Mouse (Mus musculus) embryonic fibroblast, embryonic 13.5 days (primary cell): ENCODE data around the gene Pde7b. TPM values are rescaled to one million over a fixed set of nuclear protein-coding genes. Genes with fewer than 3 reads are reported as not detected.

Source experiments
- H3K27ac ChIP-seq: 2 replicates; pipeline ENCODE4 v1.5.1; 2012; ENCODE audit warnings: low read length, control low read depth, inconsistent platforms; ENCODE audit not compliant: insufficient read depth
- H3K4me1 ChIP-seq: 2 replicates; pipeline ENCODE4 v1.6.1; 2011; ENCODE audit warnings: low read length; ENCODE audit not compliant: control insufficient read depth, insufficient read depth
- H3K4me3 ChIP-seq: 2 replicates; pipeline ENCODE4 v1.5.1; 2011; ENCODE audit warnings: mild to moderate bottlenecking, control low read depth, low read length; ENCODE audit not compliant: insufficient read depth
- CTCF ChIP-seq: IDR thresholded peaks from 2 replicates; pipeline ENCODE4 v1.5.1; 2011; ENCODE audit warnings: mild to moderate bottlenecking, control low read depth, low read length, moderate library complexity, borderline replicate concordance; ENCODE audit not compliant: insufficient read depth
- POLR2A ChIP-seq: IDR thresholded peaks from 2 replicates; pipeline ENCODE4 v1.6.1; 2011; ENCODE audit warnings: low read depth, mild to moderate bottlenecking, control low read depth, low read length, moderate library complexity
- polyA plus RNA-seq: library from polyadenylated mRNA; stranded (reverse); fragments of >200 nt; gene quantifications from 2 replicates; pipeline ENCODE4 v1.2.4, GENCODE M21; 2011; ENCODE audit warnings: low read depth; ENCODE audit not compliant: missing spikeins, insufficient read length

Gene Pde7b
- polyA plus RNA-seq, 1 experiment = 9.0 TPM

- H3K4me3 ChIP-seq = no peak overlapping the region
- H3K27ac ChIP-seq = no peak overlapping the region
- TF ChIP-seq CTCF = no peak
- TF ChIP-seq POLR2A = no peak
Observed at GRCm38 (mm10) chr10:20418202-20418855, 306.5 kb downstream of the Pde7b start.

GRCm38 (mm10) chr10:20409181-20409580, 315.7 kb downstream of the Pde7b start:
- Histone ChIP-seq H3K4me3 (no peak overlapping the region), H3K4me1 (peaks cover 5% of the 10 kb centered on the region), H3K27ac (peak overlapping the region; percentile 9; the same call in 1 of the 2 replicates)
- TF ChIP-seq CTCF = no peak

More at GRCm38 (mm10) chr10:20418202-20418855, 306.5 kb downstream of the Pde7b start:
- H3K4me1 ChIP-seq = no peaks in the 10 kb centered on the region

GRCm38 (mm10) chr10:20408336-20408735, 316.5 kb downstream of the Pde7b start:
- no peak overlapping the region for H3K27ac ChIP-seq

GRCm38 (mm10) chr10:20405471-20405870, 319.4 kb downstream of the Pde7b start:
- no peak for TF ChIP-seq POLR2A
- TF ChIP-seq CTCF = peak; percentile 74
- Histone ChIP-seq H3K4me1 (peaks cover 5% of the 10 kb centered on the region), H3K27ac (no peak overlapping the region), H3K4me3 (no peak overlapping the region)

More at GRCm38 (mm10) chr10:20408336-20408735, 316.5 kb downstream of the Pde7b start:
- TF ChIP-seq POLR2A = no peak
- TF ChIP-seq CTCF = no peak
- no peak overlapping the region for H3K4me3 ChIP-seq
- peaks cover 5% of the 10 kb centered on the region for H3K4me1 ChIP-seq

- no peaks in the 10 kb centered on the region for H3K4me1 ChIP-seq
- TF ChIP-seq CTCF (no peak), POLR2A (no peak)
- no peak overlapping the region for H3K4me3 ChIP-seq
- no peak overlapping the region for H3K27ac ChIP-seq
Observed at GRCm38 (mm10) chr10:20402941-20403340, 321.9 kb downstream of the Pde7b start.

GRCm38 (mm10) chr10:20400406-20400805, 324.5 kb downstream of the Pde7b start:
- TF ChIP-seq POLR2A (no peak), CTCF (no peak)
- H3K4me3 ChIP-seq = no peak overlapping the region
- H3K27ac ChIP-seq = no peak overlapping the region
- H3K4me1 ChIP-seq = no peaks in the 10 kb centered on the region

- Histone ChIP-seq H3K4me3 (no peak overlapping the region), H3K27ac (no peak overlapping the region), H3K4me1 (no peaks in the 10 kb centered on the region)
- TF ChIP-seq CTCF (no peak), POLR2A (no peak)
Observed at GRCm38 (mm10) chr10:20398641-20399390, 326.1 kb downstream of the Pde7b start.

GRCm38 (mm10) chr10:20398224-20398623, 326.7 kb downstream of the Pde7b start:
- no peak overlapping the region for H3K4me3 ChIP-seq
- no peaks in the 10 kb centered on the region for H3K4me1 ChIP-seq
- no peak overlapping the region for H3K27ac ChIP-seq
- TF ChIP-seq POLR2A = no peak
- no peak for TF ChIP-seq CTCF

GRCm38 (mm10) chr10:20395778-20396177, 329.1 kb downstream of the Pde7b start:
- TF ChIP-seq CTCF (no peak), POLR2A (no peak)
- Histone ChIP-seq H3K27ac (no peak overlapping the region), H3K4me3 (no peak overlapping the region), H3K4me1 (no peaks in the 10 kb centered on the region)

- Histone ChIP-seq H3K4me1 (no peaks in the 10 kb centered on the region), H3K4me3 (no peak overlapping the region), H3K27ac (no peak overlapping the region)
- no peak for TF ChIP-seq CTCF
- TF ChIP-seq POLR2A = no peak
Observed at GRCm38 (mm10) chr10:20394815-20395214, 330.1 kb downstream of the Pde7b start.
